Mouse (Mus musculus): ENCODE measurements around the gene Tnc. TPM values are rescaled to one million over a fixed set of nuclear protein-coding genes. Genes with fewer than 3 reads are reported as not detected.

Tnc gene
- polyA plus RNA-seq, 1 experiment from 2014 or later: 17.2 TPM

DNA sequence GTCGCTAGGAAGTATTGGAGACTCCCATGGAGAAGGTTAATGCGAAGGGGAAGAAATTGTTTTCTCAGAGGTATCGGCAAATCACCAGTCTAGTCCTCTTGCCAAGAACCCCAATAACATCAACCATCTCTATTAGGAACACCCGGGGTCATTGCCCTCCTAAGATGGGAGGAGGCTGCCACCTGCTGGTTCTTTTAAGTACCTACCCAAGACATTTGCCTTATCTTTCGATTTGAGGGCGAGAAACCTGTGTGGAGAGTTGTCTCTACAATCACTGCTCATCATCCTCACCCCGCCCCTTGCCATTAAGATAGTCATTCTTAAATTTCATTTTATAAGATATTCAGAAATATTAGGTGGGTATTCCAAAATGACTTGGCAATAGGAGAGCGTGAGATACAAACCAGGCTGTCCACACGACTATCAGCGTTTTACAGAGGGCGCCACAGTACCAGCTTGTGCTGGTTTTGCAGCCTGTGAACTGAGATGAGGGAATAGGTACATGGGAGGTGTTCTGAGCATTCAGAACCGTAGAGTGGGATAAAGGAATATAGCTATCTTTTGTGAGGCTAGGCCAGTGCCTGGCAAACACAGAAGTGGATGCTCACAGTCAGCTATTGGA is 98.6 kb downstream of the Tnc start:
- Histone ChIP-seq H3K27me3 (ENCODE audit: insufficient read depth, low read length) (no peaks in the 10 kb centered on the region), H3K36me3 (ENCODE audit: insufficient read depth, low read length) (no peaks in the 10 kb centered on the region), H3K4me3 (replicated peaks; ENCODE audit: low read depth, low read length) (no peak overlapping the region), H3K9ac (ENCODE audit: low read depth, low read length) (no peak overlapping the region), H3K27ac (no peak overlapping the region), H3K4me1 (replicated peaks; ENCODE audit: insufficient read depth, low read length) (no peaks in the 10 kb centered on the region), H3K4me2 (ENCODE audit: low read length) (no peak overlapping the region), H3K9me3 (replicated peaks; ENCODE audit: low read length) (no peaks in the 10 kb centered on the region)
- peak; percentile 94 for TF ChIP-seq CTCF (IDR thresholded peaks at IDR 0.05; ENCODE audit: low read depth)
- ATAC-seq (replicated peaks; ENCODE audit: low FRiP score, low read depth) (peak; percentile 54), DNase-seq (ENCODE audit: low spot score) (peak; percentile 88)
- WGBS: 40% methylated on average over 12 of the region's 12 CpGs

DNA sequence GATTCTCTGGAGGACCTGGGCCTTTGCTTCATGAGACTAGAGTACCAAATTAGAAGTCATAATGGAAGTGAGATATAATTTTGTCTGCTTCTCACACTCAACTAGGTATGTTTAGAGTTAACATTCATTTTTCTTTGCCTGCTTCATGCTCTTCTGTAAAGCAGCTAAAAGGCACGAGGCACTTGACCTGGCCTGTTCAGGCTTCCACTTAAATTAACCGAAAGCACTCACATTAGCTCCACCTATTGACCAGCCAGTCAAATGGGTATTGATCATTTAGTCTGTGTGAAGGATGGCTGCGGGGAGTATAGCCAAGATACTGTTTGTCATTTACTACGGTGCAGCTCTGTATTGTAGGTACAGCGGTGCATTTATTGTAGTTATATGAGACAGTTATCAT is 103.0 kb downstream of the Tnc start:
- H3K4me1 ChIP-seq (replicated peaks; ENCODE audit: insufficient read depth, low read length): no peaks in the 10 kb centered on the region
- H3K36me3 ChIP-seq (ENCODE audit: insufficient read depth, low read length): no peaks in the 10 kb centered on the region
- WGBS: 69% methylated on average over 5 of the region's 5 CpGs
- H3K27ac ChIP-seq: no peak overlapping the region
- H3K9ac ChIP-seq (ENCODE audit: low read depth, low read length): no peak overlapping the region
- H3K4me3 ChIP-seq (replicated peaks; ENCODE audit: low read depth, low read length): no peak overlapping the region
- H3K4me2 ChIP-seq (ENCODE audit: low read length): no peak overlapping the region
- TF ChIP-seq CTCF (IDR thresholded peaks at IDR 0.05; ENCODE audit: low read depth): 0 out of 2 replicates have a peak, but pooled peaks have one; percentile 10
- H3K9me3 ChIP-seq (replicated peaks; ENCODE audit: low read length): no peaks in the 10 kb centered on the region
- H3K27me3 ChIP-seq (ENCODE audit: insufficient read depth, low read length): no peaks in the 10 kb centered on the region
- DNase-seq (ENCODE audit: low spot score): no peak
- ATAC-seq (replicated peaks; ENCODE audit: low FRiP score, low read depth): no peak

DNA sequence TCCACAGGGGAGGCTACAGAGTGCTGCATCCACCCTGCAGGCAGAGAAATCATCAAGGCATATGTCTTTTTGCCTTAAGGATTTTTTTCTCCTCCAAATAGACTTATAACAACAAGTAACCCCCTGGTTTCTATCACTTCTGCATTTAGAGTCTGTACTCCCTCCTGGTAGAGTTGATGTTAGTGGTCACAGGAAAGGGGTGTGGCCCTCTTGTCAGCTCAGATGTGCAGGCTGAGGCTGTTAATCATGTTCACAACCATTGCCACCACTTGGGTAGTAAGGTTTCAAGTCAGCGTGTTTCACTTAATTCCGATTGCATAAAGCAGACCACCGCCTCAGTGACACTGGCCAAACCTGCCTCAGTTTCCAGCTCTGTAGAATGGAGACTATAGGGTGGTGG is 103.9 kb downstream of the Tnc start:
- Histone ChIP-seq H3K4me1 (replicated peaks; ENCODE audit: insufficient read depth, low read length) (no peaks in the 10 kb centered on the region), H3K9ac (ENCODE audit: low read depth, low read length) (no peak overlapping the region), H3K27me3 (ENCODE audit: insufficient read depth, low read length) (no peaks in the 10 kb centered on the region), H3K4me3 (replicated peaks; ENCODE audit: low read depth, low read length) (no peak overlapping the region), H3K9me3 (replicated peaks; ENCODE audit: low read length) (no peaks in the 10 kb centered on the region), H3K27ac (no peak overlapping the region), H3K4me2 (ENCODE audit: low read length) (no peak overlapping the region), H3K36me3 (ENCODE audit: insufficient read depth, low read length) (no peaks in the 10 kb centered on the region)
- no peak for TF ChIP-seq CTCF (IDR thresholded peaks at IDR 0.05; ENCODE audit: low read depth)
- 70% methylated on average over 3 of the region's 3 CpGs for WGBS
- DNase-seq (ENCODE audit: low spot score) (no peak), ATAC-seq (replicated peaks; ENCODE audit: low FRiP score, low read depth) (no peak)

DNA sequence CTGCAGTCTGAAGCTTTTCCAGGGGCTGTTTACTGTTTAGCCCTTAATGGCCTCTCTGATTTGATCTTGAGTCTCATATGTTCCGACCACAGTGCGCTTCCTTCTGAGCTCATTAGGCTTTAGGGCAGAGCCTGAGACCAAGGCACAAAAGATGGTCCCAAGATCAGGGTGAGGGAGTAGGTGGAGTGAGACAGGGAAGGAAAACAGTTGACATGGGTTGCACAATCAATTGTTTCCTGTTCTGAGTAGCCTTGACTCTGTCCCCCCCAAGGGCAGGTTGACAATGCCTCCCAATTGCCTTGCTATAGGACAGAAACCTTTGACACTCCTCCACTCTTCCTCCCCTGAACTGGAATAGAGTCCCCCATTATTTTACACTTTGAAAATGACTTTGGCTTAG is 105.4 kb downstream of the Tnc start:
- Histone ChIP-seq H3K9ac (ENCODE audit: low read depth, low read length) (no peak overlapping the region), H3K4me2 (ENCODE audit: low read length) (no peak overlapping the region), H3K27ac (no peak overlapping the region), H3K36me3 (ENCODE audit: insufficient read depth, low read length) (no peaks in the 10 kb centered on the region), H3K27me3 (ENCODE audit: insufficient read depth, low read length) (no peaks in the 10 kb centered on the region), H3K4me1 (replicated peaks; ENCODE audit: insufficient read depth, low read length) (no peaks in the 10 kb centered on the region), H3K4me3 (replicated peaks; ENCODE audit: low read depth, low read length) (no peak overlapping the region), H3K9me3 (replicated peaks; ENCODE audit: low read length) (no peaks in the 10 kb centered on the region)
- no peak for ATAC-seq (replicated peaks; ENCODE audit: low FRiP score, low read depth)
- 84% methylated on average over 2 of the region's 2 CpGs for WGBS
- DNase-seq (ENCODE audit: low spot score): no peak
- no peak for TF ChIP-seq CTCF (IDR thresholded peaks at IDR 0.05; ENCODE audit: low read depth)

DNA sequence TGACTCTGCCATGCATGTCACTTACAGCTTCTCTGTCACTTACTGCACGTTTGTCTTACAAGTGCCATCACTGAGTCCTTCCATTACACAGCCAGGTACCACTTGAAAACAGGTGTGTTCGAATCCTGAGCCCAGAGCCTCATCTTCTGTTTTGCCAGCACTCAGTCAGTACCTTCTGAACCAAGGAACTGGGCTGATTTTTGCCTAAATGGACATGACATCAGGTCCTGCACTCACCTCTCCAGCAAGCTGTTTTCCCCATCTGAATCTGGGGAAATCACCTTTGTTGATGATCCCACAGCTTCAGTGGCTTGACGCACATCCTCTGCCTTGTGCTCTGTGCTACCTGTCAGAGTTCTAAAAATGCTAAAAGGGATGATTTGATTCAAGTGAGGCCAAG is 107.4 kb downstream of the Tnc start:
- H3K27me3 ChIP-seq (ENCODE audit: insufficient read depth, low read length): no peaks in the 10 kb centered on the region
- no peak overlapping the region for H3K4me2 ChIP-seq (ENCODE audit: low read length)
- H3K9me3 ChIP-seq (replicated peaks; ENCODE audit: low read length): no peaks in the 10 kb centered on the region
- DNase-seq (ENCODE audit: low spot score): no peak
- 76% methylated on average over 3 of the region's 3 CpGs for WGBS
- no peak overlapping the region for H3K9ac ChIP-seq (ENCODE audit: low read depth, low read length)
- no peaks in the 10 kb centered on the region for H3K36me3 ChIP-seq (ENCODE audit: insufficient read depth, low read length)
- H3K4me3 ChIP-seq (replicated peaks; ENCODE audit: low read depth, low read length): no peak overlapping the region
- no peaks in the 10 kb centered on the region for H3K4me1 ChIP-seq (replicated peaks; ENCODE audit: insufficient read depth, low read length)
- no peak for TF ChIP-seq CTCF (IDR thresholded peaks at IDR 0.05; ENCODE audit: low read depth)
- H3K27ac ChIP-seq: no peak overlapping the region
- ATAC-seq (replicated peaks; ENCODE audit: low FRiP score, low read depth): no peak

DNA sequence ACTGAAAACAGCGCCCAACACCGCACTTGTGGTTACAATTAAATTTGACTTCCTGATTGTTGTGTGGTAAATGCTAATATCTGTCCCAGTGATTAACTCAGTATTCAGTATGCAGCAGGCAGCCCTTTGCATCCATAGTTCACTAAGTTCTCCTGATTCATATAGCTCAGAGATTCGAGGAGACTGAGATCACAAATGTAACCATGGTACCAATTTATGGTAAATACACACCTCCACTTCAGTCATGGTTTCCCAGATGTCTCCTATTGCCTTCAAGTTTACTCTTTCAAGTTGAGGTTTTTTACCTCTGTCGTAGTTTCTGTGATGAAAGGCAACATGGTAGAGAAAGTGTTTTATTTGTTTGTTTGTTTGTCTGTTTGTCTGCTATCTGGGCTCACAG is 110.9 kb downstream of the Tnc start:
- H3K4me3 ChIP-seq (replicated peaks; ENCODE audit: low read depth, low read length): no peak overlapping the region
- WGBS: 85% methylated on average over 4 of the region's 4 CpGs
- no peak for DNase-seq (ENCODE audit: low spot score)

DNA sequence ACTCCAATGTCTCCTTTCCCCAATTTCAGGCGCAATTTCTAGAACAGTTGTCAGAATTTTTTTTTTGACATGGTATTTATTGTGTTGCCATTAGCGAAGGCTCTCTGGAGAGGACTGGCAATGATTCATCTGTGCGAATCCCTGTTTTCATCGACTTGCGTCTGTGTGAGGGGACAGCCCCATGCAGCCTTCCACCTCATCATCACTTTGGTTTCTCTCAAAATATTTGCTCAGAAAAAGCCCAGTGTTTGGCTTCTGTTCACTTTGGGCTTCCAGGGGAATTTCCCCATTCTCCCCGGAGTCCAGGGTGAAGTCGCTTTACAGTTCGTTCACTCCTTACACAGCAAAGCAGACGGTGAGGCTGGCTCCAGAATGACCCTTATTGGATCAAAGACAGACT is 111.5 kb downstream of the Tnc start:
- Histone ChIP-seq H3K4me1 (replicated peaks; ENCODE audit: insufficient read depth, low read length) (no peaks in the 10 kb centered on the region), H3K9ac (ENCODE audit: low read depth, low read length) (no peak overlapping the region), H3K9me3 (replicated peaks; ENCODE audit: low read length) (no peaks in the 10 kb centered on the region), H3K27me3 (ENCODE audit: insufficient read depth, low read length) (no peaks in the 10 kb centered on the region), H3K27ac (no peak overlapping the region), H3K4me2 (ENCODE audit: low read length) (no peak overlapping the region), H3K36me3 (ENCODE audit: insufficient read depth, low read length) (no peaks in the 10 kb centered on the region), H3K4me3 (replicated peaks; ENCODE audit: low read depth, low read length) (no peak overlapping the region)
- ATAC-seq (replicated peaks; ENCODE audit: low FRiP score, low read depth) (no peak), DNase-seq (ENCODE audit: low spot score) (no peak)
- WGBS: 77% methylated on average over 9 of the region's 9 CpGs
- no peak for TF ChIP-seq CTCF (IDR thresholded peaks at IDR 0.05; ENCODE audit: low read depth)

More for the DNA sequence above, 110.9 kb downstream of the Tnc start:
- ATAC-seq (replicated peaks; ENCODE audit: low FRiP score, low read depth): no peak
- TF ChIP-seq CTCF (IDR thresholded peaks at IDR 0.05; ENCODE audit: low read depth): no peak
- Histone ChIP-seq H3K4me2 (ENCODE audit: low read length) (no peak overlapping the region), H3K27ac (no peak overlapping the region), H3K9me3 (replicated peaks; ENCODE audit: low read length) (no peaks in the 10 kb centered on the region), H3K27me3 (ENCODE audit: insufficient read depth, low read length) (no peaks in the 10 kb centered on the region), H3K9ac (ENCODE audit: low read depth, low read length) (no peak overlapping the region), H3K4me1 (replicated peaks; ENCODE audit: insufficient read depth, low read length) (no peaks in the 10 kb centered on the region), H3K36me3 (ENCODE audit: insufficient read depth, low read length) (no peaks in the 10 kb centered on the region)

All from kidney, postnatal 0 days (tissue).